22 mouse cellular contexts compared by ENCODE assay signal in the genomic region with DNA sequence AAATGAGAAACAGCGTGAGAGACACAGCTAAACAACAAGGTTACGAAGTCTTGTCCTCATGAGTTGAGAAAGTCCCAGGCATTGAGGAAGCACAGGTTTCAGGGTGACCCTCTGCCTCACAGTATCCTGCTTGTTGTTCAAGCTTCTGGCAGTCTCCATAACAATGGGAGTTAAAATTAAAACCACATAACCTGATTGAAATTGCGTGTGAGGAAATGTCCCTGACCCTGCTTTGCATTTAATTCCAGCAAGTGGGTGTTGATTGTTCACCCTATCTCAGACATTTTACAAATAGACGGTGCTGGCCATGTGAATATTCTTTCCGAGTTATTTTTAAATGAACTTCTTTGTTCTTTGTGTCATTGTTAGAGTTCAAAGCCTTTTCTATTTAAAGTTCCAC.
"Had no signal": no experiment of that assay in that cellular context is flagged by ENCODE, and none has a peak within 500 bp of the region (broad histone marks: within the 10 kb centered on the region; RNA-seq: fewer than 3 reads in every experiment).

No protein-coding gene starts in this region.

- DNase-seq: kidney, postnatal 25 days; layer of hippocampus, adult 9-11 months; liver; lung, adult 18-20 months; lung, postnatal 10 days; lung, postnatal 36 days; retina, postnatal 1 day; right cerebral cortex, postnatal 25 days; thymus, adult 18-20 months; thymus, postnatal 36 days had no signal

- H3K9me3 ChIP-seq: limb, embryonic 10.5 days; limb, embryonic 13.5 days; liver, embryonic 15.5 days; lung, embryonic 15.5 days; midbrain, embryonic 10.5 days; midbrain, embryonic 13.5 days; neural tube, embryonic 13.5 days had no signal

- H3K27ac ChIP-seq: limb, embryonic 10.5 days; limb, embryonic 13.5 days; liver, embryonic 12.5 days; liver, embryonic 15.5 days; lung, embryonic 15.5 days; midbrain, embryonic 10.5 days; midbrain, embryonic 13.5 days; neural tube, embryonic 13.5 days had no signal

- H3K4me1 ChIP-seq: limb, embryonic 10.5 days; limb, embryonic 13.5 days; liver, embryonic 12.5 days; liver, embryonic 15.5 days; lung, embryonic 15.5 days; megakaryocyte, embryonic 14.5 days; midbrain, embryonic 10.5 days; midbrain, embryonic 13.5 days had no signal

- H3K27me3 ChIP-seq: limb, embryonic 13.5 days; liver, embryonic 12.5 days; liver, embryonic 15.5 days; lung, embryonic 15.5 days; megakaryocyte, embryonic 14.5 days; midbrain, embryonic 13.5 days; neural tube, embryonic 13.5 days had no signal

- H3K4me3 ChIP-seq: layer of hippocampus, adult 2 months; limb, embryonic 10.5 days; limb, embryonic 13.5 days; liver, embryonic 12.5 days; liver, embryonic 15.5 days; lung, embryonic 15.5 days; megakaryocyte, embryonic 14.5 days; midbrain, embryonic 10.5 days; midbrain, embryonic 13.5 days; myocyte; neural tube, embryonic 13.5 days had no signal

- ATAC-seq: liver, embryonic 12.5 days; midbrain, embryonic 13.5 days; midbrain, embryonic 16.5 days had no signal

- H3K36me3 ChIP-seq: limb, embryonic 10.5 days; limb, embryonic 13.5 days; liver, embryonic 12.5 days; liver, embryonic 15.5 days; lung, embryonic 15.5 days; midbrain, embryonic 10.5 days; midbrain, embryonic 13.5 days; neural tube, embryonic 13.5 days had no signal

- H3K4me2 ChIP-seq: limb, embryonic 13.5 days; liver, embryonic 12.5 days; liver, embryonic 15.5 days; lung, embryonic 15.5 days; midbrain, embryonic 13.5 days; neural tube, embryonic 13.5 days had no signal

- H3K9ac ChIP-seq: limb, embryonic 13.5 days; liver, embryonic 12.5 days; liver, embryonic 15.5 days; lung, embryonic 15.5 days; midbrain, embryonic 13.5 days; neural tube, embryonic 13.5 days had no signal
